Mouse (Mus musculus) regulatory T cell (primary cell): ENCODE results near the gene Pfkl.
"Not testable (repeated sequence)": the region's sequence is repeated elsewhere in the genome, so short reads cannot be mapped to it uniquely, and the experiment has no call there.

Experiments
- in situ Hi-C: fragments of 300-600 bp; cut with MboI, MseI; formaldehyde crosslinking; loops from one replicate; pipeline ENCODE4 v1.15.1; 2025; ENCODE audit warnings: high pct_unique_total_duplicates

Gene Pfkl

GRCm38 (mm10) chr10:77971709-77972553 is 38.0 kb downstream of the Pfkl start:
- in situ Hi-C loops: no loop called here

- in situ Hi-C loops: no loop called here
Measured at GRCm38 (mm10) chr10:77971191-77971590, 38.7 kb downstream of the Pfkl start.

- in situ Hi-C loops: no loop called here
Measured at GRCm38 (mm10) chr10:77970481-77970880, 39.4 kb downstream of the Pfkl start, which contains the start of gene Trpm2. TSS of gene Trpm2 (minus strand) at chr10:77970563.

DNA sequence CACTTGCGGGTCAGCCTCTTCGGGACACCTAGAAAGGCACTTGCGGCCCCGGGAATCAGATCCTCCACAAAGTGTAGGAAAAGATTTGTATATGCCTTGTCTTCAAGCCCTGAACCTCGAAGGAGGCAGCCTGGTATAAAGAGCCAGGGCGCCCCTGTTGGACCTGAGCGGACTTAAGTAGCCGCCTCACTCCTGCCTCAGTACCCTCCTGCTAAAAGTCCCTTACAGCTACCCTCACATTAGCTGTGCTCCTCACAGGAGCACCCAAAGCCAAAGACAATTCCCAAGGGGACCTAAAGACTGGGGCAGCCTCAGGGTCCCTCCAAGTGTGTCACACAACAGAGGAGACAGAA is 39.9 kb downstream of the Pfkl start:
- in situ Hi-C loops: no loop called here

- in situ Hi-C loops: no loop called here
Measured at GRCm38 (mm10) chr10:77969274-77969972, 40.5 kb downstream of the Pfkl start.

GRCm38 (mm10) chr10:77963971-77964370 is 45.9 kb downstream of the Pfkl start:
- in situ Hi-C loops: no loop called here

- in situ Hi-C loops: no loop called here
Measured at GRCm38 (mm10) chr10:77962725-77963124, 47.2 kb downstream of the Pfkl start.

- in situ Hi-C loops: not testable (repeated sequence)
Measured at GRCm38 (mm10) chr10:77950468-77950867, 59.4 kb downstream of the Pfkl start.

DNA sequence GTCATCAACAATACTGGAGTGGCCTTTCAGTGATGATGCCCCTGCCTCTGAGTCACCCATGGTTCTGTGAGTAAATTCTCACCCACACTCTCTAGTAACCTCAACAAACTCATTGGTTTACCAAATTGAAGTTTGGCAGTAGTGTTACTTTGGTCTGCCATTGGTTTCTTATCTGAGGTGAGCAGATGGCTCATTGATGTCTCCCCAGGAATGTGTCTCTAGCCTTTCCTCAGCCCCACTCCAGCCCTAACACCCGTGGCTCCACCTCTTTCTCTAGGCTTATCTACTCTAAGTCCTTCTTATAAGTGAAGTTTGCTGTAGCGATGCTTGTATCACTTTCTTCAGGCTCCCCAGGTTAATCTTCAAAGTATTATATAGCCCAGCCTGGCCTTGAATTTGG is 70.2 kb downstream of the Pfkl start:
- in situ Hi-C loops: no loop called here
